Mouse (Mus musculus): Measurements from ENCODE around the gene Asb3. TPM values are rescaled to one million over a fixed set of nuclear protein-coding genes. Genes with fewer than 3 reads are reported as not detected.

Asb3 gene
- polyA plus RNA-seq, 1 experiment = 5.8 TPM

GRCm38 (mm10) chr11:30923283-30923682 lies 38.1 kb downstream of the Asb3 start:
- 90% methylated on average over 3 of the region's 3 CpGs for WGBS
- no peaks in the 10 kb centered on the region for H3K4me1 ChIP-seq (ENCODE audit: control insufficient read depth, insufficient read depth, low read length)
- H3K27ac ChIP-seq (ENCODE audit: control insufficient read depth, insufficient read depth, low read depth, low read length, poor library complexity) = no peak overlapping the region
- no peak overlapping the region for H3K4me3 ChIP-seq (replicated peaks; ENCODE audit: control insufficient read depth, low read depth, low read length)
- TF ChIP-seq POLR2A (IDR thresholded peaks at IDR 0.05; ENCODE audit: borderline replicate concordance, control insufficient read depth, low read depth, low read length) = no peak
- TF ChIP-seq CTCF (IDR thresholded peaks at IDR 0.05; ENCODE audit: control insufficient read depth, insufficient read depth, low read length) = no peak

GRCm38 (mm10) chr11:30928079-30928478 lies 42.9 kb downstream of the Asb3 start:
- H3K4me1 ChIP-seq (ENCODE audit: control insufficient read depth, insufficient read depth, low read length) = no peaks in the 10 kb centered on the region
- TF ChIP-seq CTCF (IDR thresholded peaks at IDR 0.05; ENCODE audit: control insufficient read depth, insufficient read depth, low read length) (no peak), POLR2A (IDR thresholded peaks at IDR 0.05; ENCODE audit: borderline replicate concordance, control insufficient read depth, low read depth, low read length) (no peak)
- no peak overlapping the region for H3K4me3 ChIP-seq (replicated peaks; ENCODE audit: control insufficient read depth, low read depth, low read length)
- no peak overlapping the region for H3K27ac ChIP-seq (ENCODE audit: control insufficient read depth, insufficient read depth, low read depth, low read length, poor library complexity)

- H3K4me1 ChIP-seq (ENCODE audit: control insufficient read depth, insufficient read depth, low read length) = no peaks in the 10 kb centered on the region
- 93% methylated on average over 1 of the region's 1 CpGs for WGBS
- TF ChIP-seq POLR2A (IDR thresholded peaks at IDR 0.05; ENCODE audit: borderline replicate concordance, control insufficient read depth, low read depth, low read length) = no peak
- no peak for TF ChIP-seq CTCF (IDR thresholded peaks at IDR 0.05; ENCODE audit: control insufficient read depth, insufficient read depth, low read length)
- no peak overlapping the region for H3K27ac ChIP-seq (ENCODE audit: control insufficient read depth, insufficient read depth, low read depth, low read length, poor library complexity)
- H3K4me3 ChIP-seq (replicated peaks; ENCODE audit: control insufficient read depth, low read depth, low read length) = no peak overlapping the region
Measured at GRCm38 (mm10) chr11:30928498-30928897, 43.3 kb downstream of the Asb3 start.

DNA sequence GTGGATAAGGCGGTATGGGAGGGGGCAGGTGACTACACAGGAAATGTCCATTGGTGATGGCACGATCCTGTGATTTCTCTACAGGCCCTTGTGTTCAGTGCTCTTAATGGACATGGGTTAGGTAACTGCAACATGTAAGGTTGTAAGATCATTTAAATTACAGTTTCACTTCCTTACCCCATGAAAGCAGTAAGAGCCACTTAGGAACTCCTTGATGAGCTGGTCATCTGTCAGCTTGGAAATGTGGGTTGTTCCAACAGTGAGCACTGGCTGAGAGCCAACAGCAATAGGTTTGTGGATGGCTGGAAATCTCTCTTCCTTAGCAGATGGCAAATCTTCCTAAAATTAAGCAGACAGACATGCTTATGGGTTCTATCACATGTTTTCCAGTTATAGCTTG lies 58.3 kb downstream of the Asb3 start:
- Histone ChIP-seq H3K27ac (ENCODE audit: control insufficient read depth, insufficient read depth, low read depth, low read length, poor library complexity) (no peak overlapping the region), H3K4me1 (ENCODE audit: control insufficient read depth, insufficient read depth, low read length) (no peaks in the 10 kb centered on the region), H3K4me3 (replicated peaks; ENCODE audit: control insufficient read depth, low read depth, low read length) (no peak overlapping the region)
- WGBS = 87% methylated on average over 2 of the region's 2 CpGs
- TF ChIP-seq CTCF (IDR thresholded peaks at IDR 0.05; ENCODE audit: control insufficient read depth, insufficient read depth, low read length) (no peak), POLR2A (IDR thresholded peaks at IDR 0.05; ENCODE audit: borderline replicate concordance, control insufficient read depth, low read depth, low read length) (no peak)

DNA sequence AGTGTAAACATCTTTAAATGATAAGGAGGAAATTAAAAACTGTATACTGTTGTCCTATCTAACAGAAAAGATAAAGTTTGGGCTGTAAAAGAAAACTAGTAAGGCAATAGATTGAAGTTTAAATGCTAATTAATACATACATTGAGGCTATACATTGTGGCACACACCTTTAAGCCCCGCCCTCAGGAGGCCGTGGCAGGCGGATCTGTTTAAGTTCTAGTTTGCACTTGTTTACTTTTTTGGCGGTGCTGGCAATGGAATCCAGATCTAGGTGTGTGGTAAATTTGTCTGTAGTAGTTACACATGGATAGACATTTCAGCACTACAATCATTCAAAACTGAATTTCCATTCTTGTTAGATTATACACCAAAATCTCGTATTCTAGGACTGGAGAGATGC lies 67.6 kb downstream of the Asb3 start:
- H3K4me1 ChIP-seq (ENCODE audit: control insufficient read depth, insufficient read depth, low read length) = no peaks in the 10 kb centered on the region
- H3K4me3 ChIP-seq (replicated peaks; ENCODE audit: control insufficient read depth, low read depth, low read length) = peak overlapping the region; percentile 35
- TF ChIP-seq CTCF (IDR thresholded peaks at IDR 0.05; ENCODE audit: control insufficient read depth, insufficient read depth, low read length) (no peak), POLR2A (IDR thresholded peaks at IDR 0.05; ENCODE audit: borderline replicate concordance, control insufficient read depth, low read depth, low read length) (no peak)
- WGBS = 60% methylated on average over 5 of the region's 5 CpGs
- no peak overlapping the region for H3K27ac ChIP-seq (ENCODE audit: control insufficient read depth, insufficient read depth, low read depth, low read length, poor library complexity)

- Histone ChIP-seq H3K27ac (ENCODE audit: control insufficient read depth, insufficient read depth, low read depth, low read length, poor library complexity) (peak overlapping the region; percentile 90), H3K4me1 (ENCODE audit: control insufficient read depth, insufficient read depth, low read length) (no peaks in the 10 kb centered on the region), H3K4me3 (replicated peaks; ENCODE audit: control insufficient read depth, low read depth, low read length) (peak overlapping the region; percentile 77)
- under 1% methylated on average over 29 of the region's 32 CpGs for WGBS
- TF ChIP-seq CTCF (IDR thresholded peaks at IDR 0.05; ENCODE audit: control insufficient read depth, insufficient read depth, low read length) = no peak
- TF ChIP-seq POLR2A (IDR thresholded peaks at IDR 0.05; ENCODE audit: borderline replicate concordance, control insufficient read depth, low read depth, low read length) = no peak
Measured at GRCm38 (mm10) chr11:30953469-30954154, 68.4 kb downstream of the Asb3 start.

GRCm38 (mm10) chr11:30954279-30954725 lies 69.1 kb downstream of the Asb3 start, which contains the start of gene Erlec1:
TSS of gene Erlec1 (minus strand) at chr11:30954335.
- H3K4me3 ChIP-seq (replicated peaks; ENCODE audit: control insufficient read depth, low read depth, low read length) = peak within 1 kb of the TSS; percentile 77
- TF ChIP-seq CTCF (IDR thresholded peaks at IDR 0.05; ENCODE audit: control insufficient read depth, insufficient read depth, low read length) = no peak
- TF ChIP-seq POLR2A (IDR thresholded peaks at IDR 0.05; ENCODE audit: borderline replicate concordance, control insufficient read depth, low read depth, low read length) = peak; percentile 78; the same call in 1 of the 2 replicates
- no peaks in the 10 kb centered on the region for H3K4me1 ChIP-seq (ENCODE audit: control insufficient read depth, insufficient read depth, low read length)
- WGBS = under 1% methylated on average over 40 of the region's 40 CpGs
- peak within 1 kb of the TSS; percentile 90 for H3K27ac ChIP-seq (ENCODE audit: control insufficient read depth, insufficient read depth, low read depth, low read length, poor library complexity)

- 58% methylated on average over 2 of the region's 2 CpGs for WGBS
- no peak for TF ChIP-seq CTCF (IDR thresholded peaks at IDR 0.05; ENCODE audit: control insufficient read depth, insufficient read depth, low read length)
- TF ChIP-seq POLR2A (IDR thresholded peaks at IDR 0.05; ENCODE audit: borderline replicate concordance, control insufficient read depth, low read depth, low read length) = no peak
- no peak overlapping the region for H3K27ac ChIP-seq (ENCODE audit: control insufficient read depth, insufficient read depth, low read depth, low read length, poor library complexity)
- H3K4me3 ChIP-seq (replicated peaks; ENCODE audit: control insufficient read depth, low read depth, low read length) = peak overlapping the region; percentile 21
- H3K4me1 ChIP-seq (ENCODE audit: control insufficient read depth, insufficient read depth, low read length) = no peaks in the 10 kb centered on the region; the same call in 1 of the 2 replicates
Measured at GRCm38 (mm10) chr11:30985237-30985636, 100.0 kb downstream of the Asb3 start.
